Mouse (Mus musculus) left cerebral cortex, postnatal 25 days (tissue): ENCODE results near the gene Zfp867. TPM values are rescaled to one million over a fixed set of nuclear protein-coding genes. Genes with fewer than 3 reads are reported as not detected.

Source experiments
- DNase-seq, 2 experiments: peaks; one replicate each; pipeline ENCODE4 v3.0.0; 2022; ENCODE audit warnings: low spot score in 2 of 2, mixed read lengths in 1 of 2
- intact Hi-C: fragments of 180-260 bp; cut with DNase I; formaldehyde crosslinking; loops from one replicate; pipeline ENCODE4 v1.15.1; 2025
- total RNA-seq, 2 experiments: library from RNA; stranded (reverse); gene quantifications; 2 replicates each; pipeline ENCODE4 v1.2.3; 2021

Gene Zfp867
- total RNA-seq, 2 experiments from 2014 or later = 3.3 to 3.7 TPM

- intact Hi-C loops = no loop called here
- no peak for DNase-seq
These were observed 605 bp downstream of the Zfp867 start for GRCm38 (mm10) chr11:59471413-59472325.

- intact Hi-C loops = no loop called here
- DNase-seq = no peak
These were observed 11.8 kb downstream of the Zfp867 start for GRCm38 (mm10) chr11:59460459-59460858.

GRCm38 (mm10) chr11:59458973-59459372 lies 13.3 kb downstream of the Zfp867 start:
- peak in 1 of 2 experiments; percentile 47 for DNase-seq
- intact Hi-C loops = no loop called here

- intact Hi-C loops = no loop called here
- DNase-seq = no peak
These were observed 15.4 kb downstream of the Zfp867 start for GRCm38 (mm10) chr11:59456891-59457290.

- DNase-seq = no peak
- intact Hi-C loops = no loop called here
These were observed 15.9 kb downstream of the Zfp867 start for GRCm38 (mm10) chr11:59456346-59456745.

GRCm38 (mm10) chr11:59451086-59451485 lies 21.2 kb downstream of the Zfp867 start, which contains the start of gene Snap47:
Gene Snap47 (minus strand): TSS chr11:59451186.
- intact Hi-C loops = no loop called here
- no peak for DNase-seq

GRCm38 (mm10) chr11:59450230-59450771 lies 22.0 kb downstream of the Zfp867 start:
- intact Hi-C loops = no loop called here
- peak; percentile 19 to 36 for DNase-seq

GRCm38 (mm10) chr11:59449741-59450229 lies 22.5 kb downstream of the Zfp867 start, which contains the start of gene Jmjd4:
Gene Jmjd4 (plus strand): TSS chr11:59450045.
- DNase-seq = peak; percentile 93 to 95

GRCm38 (mm10) chr11:59443102-59443501 lies 29.2 kb downstream of the Zfp867 start:
- no peak for DNase-seq
- intact Hi-C loops = no loop called here

More at GRCm38 (mm10) chr11:59449741-59450229, 22.5 kb downstream of the Zfp867 start, which contains the start of gene Jmjd4:
- intact Hi-C loops = no loop called here

GRCm38 (mm10) chr11:59437954-59438353 lies 34.3 kb downstream of the Zfp867 start:
- DNase-seq = no peak
- intact Hi-C loops = no loop called here

GRCm38 (mm10) chr11:59432261-59432660 lies 40.0 kb downstream of the Zfp867 start:
- DNase-seq = no peak
- intact Hi-C loops = no loop called here

- intact Hi-C loops = no loop called here
- no peak for DNase-seq
These were observed 42.3 kb downstream of the Zfp867 start for GRCm38 (mm10) chr11:59429959-59430358.

- intact Hi-C loops = no loop called here
- DNase-seq = no peak
These were observed 44.1 kb downstream of the Zfp867 start for GRCm38 (mm10) chr11:59428057-59428660.

- DNase-seq = peak; percentile 44 to 62
These were observed 46.6 kb downstream of the Zfp867 start for GRCm38 (mm10) chr11:59425671-59426101.

GRCm38 (mm10) chr11:59423010-59423588 lies 49.2 kb downstream of the Zfp867 start:
- no peak for DNase-seq
- intact Hi-C loops = no loop called here

More at GRCm38 (mm10) chr11:59425671-59426101, 46.6 kb downstream of the Zfp867 start:
- intact Hi-C loops = loop anchor here (2.0 kb wide), 1 partner anchor 117 kb away; no protein-coding TSS in a partner anchor

GRCm38 (mm10) chr11:59421967-59422366 lies 50.3 kb downstream of the Zfp867 start:
- no peak for DNase-seq
- intact Hi-C loops = no loop called here

- intact Hi-C loops = no loop called here
These were observed 50.8 kb downstream of the Zfp867 start for GRCm38 (mm10) chr11:59421436-59421835.

GRCm38 (mm10) chr11:59418708-59419107 lies 53.6 kb downstream of the Zfp867 start:
- DNase-seq = no peak
- intact Hi-C loops = no loop called here

More at GRCm38 (mm10) chr11:59421436-59421835, 50.8 kb downstream of the Zfp867 start:
- DNase-seq = no peak

- intact Hi-C loops = no loop called here
These were observed 59.0 kb downstream of the Zfp867 start for GRCm38 (mm10) chr11:59412999-59413863.

More at GRCm38 (mm10) chr11:59412999-59413863, 59.0 kb downstream of the Zfp867 start:
- DNase-seq = peak; percentile 35 to 67
